ENCODE assay signal across 10 mouse cellular contexts in the genomic region with DNA sequence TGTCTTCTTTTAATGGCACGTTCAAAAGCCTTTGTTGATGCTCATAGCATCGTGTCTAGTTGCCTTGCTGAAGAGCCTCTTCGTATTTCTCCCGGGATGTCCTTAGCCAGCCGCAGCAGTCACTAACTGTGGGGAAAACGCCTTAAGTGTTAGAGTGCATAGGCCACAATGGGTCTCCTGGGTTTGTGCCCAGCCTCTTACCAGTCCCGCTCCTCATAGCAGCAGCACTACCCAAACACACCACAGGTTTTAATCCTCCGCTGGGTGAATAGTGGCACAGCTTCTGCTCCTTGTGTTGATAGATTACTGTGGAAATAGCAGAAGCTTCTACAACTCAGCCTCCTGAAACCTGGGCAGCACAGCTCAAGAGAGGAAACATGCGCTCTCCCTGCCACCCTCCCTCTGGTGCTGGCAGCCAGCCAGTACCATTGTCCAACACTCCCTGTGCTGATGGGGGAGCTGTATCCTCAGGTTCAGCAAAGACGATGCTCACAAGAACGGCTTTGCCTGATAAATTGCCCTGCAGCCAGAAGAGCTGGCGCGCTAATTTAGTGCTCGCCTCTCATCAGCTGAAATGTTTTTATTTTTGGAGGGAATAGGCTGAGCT. TPM values are rescaled to one million over a fixed set of nuclear protein-coding genes. Genes with fewer than 3 reads are reported as not detected.
DNase-seq lines count a peak whose midpoint lies in the region; ATAC-seq lines count a peak whose summit lies in the region.
"Had no signal": no experiment of that assay in that cellular context is flagged by ENCODE, and none has a peak within 500 bp of the region (broad histone marks: within the 10 kb centered on the region; RNA-seq: fewer than 3 reads in every experiment).

No protein-coding gene starts in this region.

- no peak overlapping the region for H3K4me3 ChIP-seq in heart, embryonic 15.5 days

- no peaks in the 10 kb centered on the region for H3K27me3 ChIP-seq in heart, embryonic 15.5 days

- peak; percentile 68; the same call in 1 of the 2 replicates for ATAC-seq in heart, embryonic 15.5 days (replicated peaks; ENCODE audit: insufficient number of reproducible peaks, insufficient read depth, low FRiP score, low read depth)
- no peak for ATAC-seq in activated CD4-positive, CD25-positive, alpha-beta regulatory T cell, adult 4 months

- no peak overlapping the region for H3K4me2 ChIP-seq in heart, embryonic 15.5 days

- peak; percentile 37 for DNase-seq in gastrocnemius, postnatal 10 days
- DNase-seq in gastrocnemius, adult 18-20 months (ENCODE audit: low spot score): no peak
- DNase-seq in cerebellum, adult 9-10 months: peak; percentile 94
- peak; percentile 74 to 86 for DNase-seq in kidney, postnatal 25 days
- DNase-seq in lung, postnatal 25 days (ENCODE audit: low spot score): peak; percentile 15
- DNase-seq in right cerebral cortex, postnatal 14 days: peak; percentile 67

- no peaks in the 10 kb centered on the region for H3K36me3 ChIP-seq in heart, embryonic 15.5 days

- 48% methylated on average over 14 of the region's 14 CpGs for WGBS in heart, embryonic 15.5 days

- no peaks in the 10 kb centered on the region for H3K9me3 ChIP-seq in heart, embryonic 15.5 days (replicated peaks)

- no peak overlapping the region for H3K9ac ChIP-seq in heart, embryonic 15.5 days

- peaks cover 8% of the 10 kb centered on the region for H3K4me1 ChIP-seq in heart, embryonic 15.5 days (replicated peaks)

- H3K27ac ChIP-seq in heart, embryonic 15.5 days: no peak overlapping the region

RNA-seq across cellular contexts. Expression of gene Spert, which starts 27.3 kb away (rescaled TPM):
- not detected for total RNA-seq in gastrocnemius, postnatal 10 days (2021)
- total RNA-seq in gastrocnemius, adult 18-20 months (2021): not detected
- polyA plus RNA-seq in heart, embryonic 15.5 days (2015; fragmentation: Nextera tagmentation; extraction: Ambion mirVana): not detected in 2 replicates
- polyA plus RNA-seq in activated CD4-positive, CD25-positive, alpha-beta regulatory T cell, adult 4 months (2017; shearing (Covaris generic)): not detected
- polyA plus RNA-seq: C2C12; small intestine, adult 2 months had no signal
